Mouse (Mus musculus) lung, postnatal 10 days (tissue): ENCODE results near the gene Nyap1.
"Not testable (repeated sequence)": the region's sequence is repeated elsewhere in the genome, so short reads cannot be mapped to it uniquely, and the experiment has no call there.

Experiments used
- DNase-seq: peaks from one replicate; pipeline ENCODE4 v3.0.0; 2021

Nyap1 gene

GRCm38 (mm10) chr5:137768475-137768874, 27.1 kb upstream of the Nyap1 start:
- DNase-seq, result no peak

- DNase-seq, result no peak
These were observed 24.9 kb upstream of the Nyap1 start for GRCm38 (mm10) chr5:137766270-137766669.

- DNase-seq, result no peak
These were observed 23.4 kb upstream of the Nyap1 start for GRCm38 (mm10) chr5:137764609-137765340.

GRCm38 (mm10) chr5:137759971-137760412, 18.6 kb upstream of the Nyap1 start:
- DNase-seq, result peak; percentile 92

GRCm38 (mm10) chr5:137758921-137759534, 17.6 kb upstream of the Nyap1 start:
- DNase-seq, result no peak

GRCm38 (mm10) chr5:137757887-137758286, 16.5 kb upstream of the Nyap1 start:
- peak; percentile 62 for DNase-seq

GRCm38 (mm10) chr5:137756882-137757661, 15.7 kb upstream of the Nyap1 start:
- DNase-seq, result peak; percentile 92

GRCm38 (mm10) chr5:137756106-137756505, 14.7 kb upstream of the Nyap1 start:
- DNase-seq, result no peak

GRCm38 (mm10) chr5:137755425-137755824, 14.0 kb upstream of the Nyap1 start:
- DNase-seq, result no peak

GRCm38 (mm10) chr5:137753111-137753832, 11.9 kb upstream of the Nyap1 start:
- no peak for DNase-seq

- no peak for DNase-seq
These were observed 10.6 kb upstream of the Nyap1 start for GRCm38 (mm10) chr5:137751988-137752387.

- no peak for DNase-seq
These were observed 9.9 kb upstream of the Nyap1 start for GRCm38 (mm10) chr5:137751221-137751887.

- not testable (repeated sequence) for DNase-seq
These were observed 8.8 kb upstream of the Nyap1 start for GRCm38 (mm10) chr5:137750212-137750611.

- peak; percentile 50 for DNase-seq
These were observed 7.9 kb upstream of the Nyap1 start for GRCm38 (mm10) chr5:137749196-137749836.

GRCm38 (mm10) chr5:137748130-137748770, 6.8 kb upstream of the Nyap1 start:
- peak; percentile 64 for DNase-seq

- peak; percentile 67 for DNase-seq
These were observed 6.0 kb upstream of the Nyap1 start for GRCm38 (mm10) chr5:137747326-137747961.

GRCm38 (mm10) chr5:137746851-137747325, 5.5 kb upstream of the Nyap1 start:
- DNase-seq, result peak; percentile 39

GRCm38 (mm10) chr5:137746282-137746850, 5.0 kb upstream of the Nyap1 start:
- DNase-seq, result peak; percentile 84

GRCm38 (mm10) chr5:137745214-137746171, 4.1 kb upstream of the Nyap1 start, which contains the start of gene Tsc22d4:
Gene Tsc22d4, plus strand, starts transcription at chr5:137745730.
- DNase-seq, result peak; percentile 95
